Comparison of ENCODE assay signal across 8 mouse cellular contexts in genomic region chr6:136467837-136468236, GRCm38 (mm10). TPM values are rescaled to one million over a fixed set of nuclear protein-coding genes. Genes with fewer than 3 reads are reported as not detected.
A peak's percentile ranks its signal among the peaks of the same experiment; 100 is the strongest.
DNase-seq lines count a peak whose midpoint lies in the region; ATAC-seq lines count a peak whose summit lies in the region.

No protein-coding gene starts in this region.

- H3K4me3 ChIP-seq in kidney, embryonic 16.5 days (ENCODE audit: low read length): no peak overlapping the region
- H3K4me3 ChIP-seq in heart, embryonic 11.5 days (ENCODE audit: low read depth, low read length): no peak overlapping the region
- H3K4me3 ChIP-seq in liver, embryonic 11.5 days (ENCODE audit: low read depth, low read length): no peak overlapping the region

- H3K36me3 ChIP-seq in kidney, embryonic 16.5 days (ENCODE audit: insufficient read depth, low read length): no peaks in the 10 kb centered on the region
- H3K36me3 ChIP-seq in heart, embryonic 11.5 days (ENCODE audit: control insufficient read depth, insufficient read depth, low read length): no peaks in the 10 kb centered on the region
- no peaks in the 10 kb centered on the region for H3K36me3 ChIP-seq in liver, embryonic 11.5 days (ENCODE audit: control insufficient read depth, insufficient read depth, low read length)

- H3K4me2 ChIP-seq in kidney, embryonic 16.5 days (replicated peaks; ENCODE audit: low read depth, low read length): no peak overlapping the region
- peak overlapping the region; percentile 3; the same call in 1 of the 2 replicates for H3K4me2 ChIP-seq in heart, embryonic 11.5 days
- peak overlapping the region; percentile 34 for H3K4me2 ChIP-seq in liver, embryonic 11.5 days

- peaks cover 57% of the 10 kb centered on the region for H3K4me1 ChIP-seq in kidney, embryonic 16.5 days (ENCODE audit: insufficient read depth, low read length)
- H3K4me1 ChIP-seq in heart, embryonic 11.5 days (ENCODE audit: control insufficient read depth, insufficient read depth, low read length): peaks cover 42% of the 10 kb centered on the region
- peaks cover 60% of the 10 kb centered on the region for H3K4me1 ChIP-seq in liver, embryonic 11.5 days (replicated peaks; ENCODE audit: control insufficient read depth, insufficient read depth, low read length)

- ATAC-seq in kidney, embryonic 16.5 days (ENCODE audit: low FRiP score, low TSS enrichment): no peak
- no peak for ATAC-seq in heart, embryonic 11.5 days (replicated peaks; ENCODE audit: insufficient number of reproducible peaks, low FRiP score, low TSS enrichment)
- ATAC-seq in liver, embryonic 11.5 days (replicated peaks; ENCODE audit: low FRiP score): no peak
- no peak for ATAC-seq in CD4-positive, CD25-positive, alpha-beta regulatory T cell, adult 4 months

- WGBS in kidney, embryonic 16.5 days: 41% methylated on average over 5 of the region's 5 CpGs
- 24% methylated on average over 5 of the region's 5 CpGs for WGBS in heart, embryonic 11.5 days (ENCODE audit: insufficient replicate concordance)
- WGBS in liver, embryonic 11.5 days: 42% methylated on average over 5 of the region's 5 CpGs

- peak overlapping the region; percentile 98 for H3K27ac ChIP-seq in kidney, embryonic 16.5 days (ENCODE audit: low read length)
- H3K27ac ChIP-seq in heart, embryonic 11.5 days (ENCODE audit: low read depth, low read length): peak overlapping the region; percentile 99
- peak overlapping the region; percentile 98 for H3K27ac ChIP-seq in liver, embryonic 11.5 days (ENCODE audit: low read depth, low read length)

- 0 out of 2 replicates have a peak overlapping the region, but pooled peaks have one; percentile 44 for H3K9ac ChIP-seq in kidney, embryonic 16.5 days (replicated peaks; ENCODE audit: low read length)
- H3K9ac ChIP-seq in heart, embryonic 11.5 days (ENCODE audit: low read depth, low read length): peak overlapping the region; percentile 59; the same call in 1 of the 2 replicates
- peak overlapping the region; percentile 40; the same call in 1 of the 2 replicates for H3K9ac ChIP-seq in liver, embryonic 11.5 days (ENCODE audit: low read depth, low read length)

- no peaks in the 10 kb centered on the region for H3K27me3 ChIP-seq in kidney, embryonic 16.5 days (ENCODE audit: insufficient read depth, low read length)
- no peaks in the 10 kb centered on the region for H3K27me3 ChIP-seq in heart, embryonic 11.5 days (ENCODE audit: control insufficient read depth, insufficient read depth, low read length)
- H3K27me3 ChIP-seq in liver, embryonic 11.5 days (replicated peaks; ENCODE audit: control insufficient read depth, insufficient read depth, low read length): no peaks in the 10 kb centered on the region

- DNase-seq in kidney, postnatal 14 days: no peak
- peak; percentile 42 for DNase-seq in NIH3T3 (ENCODE audit: low read depth)
- DNase-seq in liver, embryonic 11.5 days (ENCODE audit: low spot score): no peak
- no peak for DNase-seq in layer of hippocampus, adult 9-10 months (ENCODE audit: low spot score)
- no peak for DNase-seq in layer of hippocampus, postnatal 36 days

- peaks cover 7% of the 10 kb centered on the region; the same call in 1 of the 2 replicates for H3K9me3 ChIP-seq in kidney, embryonic 16.5 days (ENCODE audit: low read length)
- H3K9me3 ChIP-seq in heart, embryonic 11.5 days (replicated peaks; ENCODE audit: control insufficient read depth, low read length): no peaks in the 10 kb centered on the region
- H3K9me3 ChIP-seq in liver, embryonic 11.5 days (ENCODE audit: control insufficient read depth, low read length): no peaks in the 10 kb centered on the region

RNA-seq across cellular contexts. Expression of gene Atf7ip, which starts 38.1 kb away (rescaled TPM):
- polyA plus RNA-seq in kidney, embryonic 16.5 days (2015; fragmentation: Nextera tagmentation; extraction: Ambion mirVana): 38.0 and 41.0 TPM in 2 replicates
- 43.1 and 49.7 TPM in 2 replicates for polyA plus RNA-seq in heart, embryonic 11.5 days (2014; fragmentation: Nextera tagmentation; extraction: Ambion mirVana)
- 31.2 and 32.9 TPM in 2 replicates for polyA plus RNA-seq in liver, embryonic 11.5 days (2014; fragmentation: Nextera tagmentation; extraction: Ambion mirVana)
- 100 to 1,000 TPM in 1 of 2 experiments, 10 to 100 TPM in 1; 96.5 to 115 TPM for polyA plus RNA-seq in CD4-positive, CD25-positive, alpha-beta regulatory T cell, adult 4 months (2017; shearing (Covaris generic))
- 100 to 1,000 TPM; 101 to 109 TPM for total RNA-seq in layer of hippocampus, postnatal 36 days (2021)

RNA-seq across cellular contexts. Expression of gene E330021D16Rik, which starts 52.5 kb away (rescaled TPM):
- polyA plus RNA-seq in kidney, embryonic 16.5 days (2015; fragmentation: Nextera tagmentation; extraction: Ambion mirVana): 2.9 and 3.0 TPM in 2 replicates
- polyA plus RNA-seq in heart, embryonic 11.5 days (2014; fragmentation: Nextera tagmentation; extraction: Ambion mirVana): not detected in 2 replicates
- not detected in 2 replicates for polyA plus RNA-seq in liver, embryonic 11.5 days (2014; fragmentation: Nextera tagmentation; extraction: Ambion mirVana)
- polyA plus RNA-seq in CD4-positive, CD25-positive, alpha-beta regulatory T cell, adult 4 months (2017; shearing (Covaris generic)): 1 to 10 TPM; 1.1 to 1.7 TPM
- not detected for total RNA-seq in layer of hippocampus, postnatal 36 days (2021)
